8 mouse cellular contexts compared by ENCODE assay signal in the genomic region with DNA sequence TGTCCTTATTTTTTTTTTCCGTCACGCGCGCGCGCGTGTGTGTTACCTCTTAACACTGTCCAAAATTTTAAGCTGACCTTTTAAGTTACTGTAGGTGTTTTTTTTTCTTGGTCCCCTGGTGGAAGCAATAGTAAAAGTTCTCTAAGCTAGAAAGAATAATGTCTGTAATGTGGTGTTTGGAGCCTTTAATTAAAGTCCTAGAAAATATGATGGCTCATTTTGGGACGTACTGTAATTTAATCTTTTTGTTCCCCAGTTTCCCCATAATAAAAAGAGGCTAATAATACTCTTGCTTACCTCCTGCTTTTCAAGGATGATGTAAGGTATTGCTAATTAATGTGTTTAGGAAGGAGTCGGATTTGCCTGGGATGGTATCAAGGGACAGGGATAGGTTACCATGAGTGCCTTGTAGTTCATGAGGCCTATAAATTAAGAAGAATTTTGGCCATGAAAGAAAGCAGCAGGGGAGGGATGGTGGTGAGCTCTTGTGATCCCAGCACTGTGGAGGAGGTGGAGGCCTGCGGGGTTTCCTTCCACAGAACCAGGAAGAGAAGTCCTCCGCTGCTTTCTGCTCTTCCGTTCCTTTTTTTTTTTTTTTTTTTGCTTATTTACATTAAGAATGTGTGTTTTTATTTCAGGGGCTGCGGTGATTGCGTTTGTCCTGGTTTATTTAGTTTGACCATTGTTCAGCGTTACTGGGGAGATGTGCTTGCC. TPM values are rescaled to one million over a fixed set of nuclear protein-coding genes. Genes with fewer than 3 reads are reported as not detected.
DNase-seq lines count a peak whose midpoint lies in the region; ATAC-seq lines count a peak whose summit lies in the region.

No protein-coding gene starts in this region.

- DNase-seq in heart, postnatal 36 days: no peak
- DNase-seq in adipocyte (ENCODE audit: low spot score): peak; percentile 73
- DNase-seq in mesoderm, embryonic 11.5 days (ENCODE audit: low read depth, low spot score): peak; percentile 53
- DNase-seq in adrenal gland, postnatal 25 days: no peak
- no peak for DNase-seq in urinary bladder, postnatal 10 days (ENCODE audit: low spot score)
- no peak for DNase-seq in left cerebral cortex, adult 11 months (ENCODE audit: low spot score)

- H3K4me1 ChIP-seq in heart, embryonic 14.5 days (ENCODE audit: control insufficient read depth in 2 of 2, insufficient read depth in 2 of 2, low read length in 2 of 2): peaks cover 24 to 51% of the 10 kb centered on the region in 2 experiments
- peaks cover 55% of the 10 kb centered on the region for H3K4me1 ChIP-seq in hindbrain, embryonic 12.5 days

- H3K9me3 ChIP-seq in heart, embryonic 14.5 days (ENCODE audit: control insufficient read depth, low read length): no peaks in the 10 kb centered on the region
- no peaks in the 10 kb centered on the region for H3K9me3 ChIP-seq in hindbrain, embryonic 12.5 days (replicated peaks)

- peak overlapping the region; percentile 72 for H3K4me2 ChIP-seq in heart, embryonic 14.5 days (ENCODE audit: low read length)
- peak overlapping the region; percentile 78 for H3K4me2 ChIP-seq in hindbrain, embryonic 12.5 days (replicated peaks)

- peak overlapping the region; percentile 99 for H3K9ac ChIP-seq in heart, embryonic 14.5 days (ENCODE audit: low read length)
- H3K9ac ChIP-seq in hindbrain, embryonic 12.5 days: peak overlapping the region; percentile 99

- H3K36me3 ChIP-seq in heart, embryonic 14.5 days (ENCODE audit: control insufficient read depth, insufficient read depth, low read length): 0 out of 2 replicates have a peak, but pooled peaks cover 4% of the 10 kb centered on the region
- H3K36me3 ChIP-seq in hindbrain, embryonic 12.5 days: no peaks in the 10 kb centered on the region

- H3K27ac ChIP-seq in heart, embryonic 14.5 days (replicated peaks in 1 of 2; ENCODE audit: control insufficient read depth in 1 of 2, insufficient read depth in 1 of 2, low read depth in 2 of 2, low read length in 2 of 2): peak overlapping the region; percentile 78 to 99
- H3K27ac ChIP-seq in hindbrain, embryonic 12.5 days: peak overlapping the region; percentile 100

- H3K4me3 ChIP-seq in heart, embryonic 14.5 days (ENCODE audit: control insufficient read depth in 1 of 2, insufficient read depth in 1 of 2, low read depth in 1 of 2, low read length in 2 of 2): peak overlapping the region; percentile 90 to 98
- H3K4me3 ChIP-seq in hindbrain, embryonic 12.5 days: peak overlapping the region; percentile 91

- no peaks in the 10 kb centered on the region for H3K27me3 ChIP-seq in heart, embryonic 14.5 days (ENCODE audit: control insufficient read depth, insufficient read depth, low read length)
- no peaks in the 10 kb centered on the region for H3K27me3 ChIP-seq in hindbrain, embryonic 12.5 days

- intact Hi-C loops in heart, postnatal 36 days (cut with DNase I): loop anchor here (2.0 to 5.0 kb wide), 4 partner anchors 29 to 187 kb away; no protein-coding TSS in a partner anchor

- no peak for ATAC-seq in heart, embryonic 14.5 days (ENCODE audit: insufficient number of reproducible peaks, insufficient read depth, low FRiP score, low read depth)
- no peak for ATAC-seq in hindbrain, embryonic 12.5 days (ENCODE audit: low FRiP score)

- WGBS in heart, embryonic 14.5 days: 4% methylated on average over 15 of the region's 15 CpGs
- under 1% methylated on average over 15 of the region's 15 CpGs for WGBS in hindbrain, embryonic 12.5 days

RNA-seq across cellular contexts. Expression of a gene that starts 0.8 kb away (rescaled TPM):
- 28.7 and 31.5 TPM in 2 replicates for polyA plus RNA-seq in heart, embryonic 14.5 days (2014; fragmentation: Nextera tagmentation; extraction: Ambion mirVana)
- total RNA-seq in heart, postnatal 36 days (2021): 10 to 100 TPM; 22.2 to 22.5 TPM
- 53.3 and 54.0 TPM in 2 replicates for polyA plus RNA-seq in hindbrain, embryonic 12.5 days (2016; fragmentation: Nextera tagmentation; extraction: Ambion mirVana)
- 41.5 and 41.6 TPM in 2 replicates for total RNA-seq in adrenal gland, postnatal 25 days (2021)

RNA-seq across cellular contexts. Expression of a gene that starts 1.7 kb away (rescaled TPM):
- 42.4 and 43.4 TPM in 2 replicates for polyA plus RNA-seq in heart, embryonic 14.5 days (2014; fragmentation: Nextera tagmentation; extraction: Ambion mirVana)
- 10 to 100 TPM; 39.4 to 41.1 TPM for total RNA-seq in heart, postnatal 36 days (2021)
- polyA plus RNA-seq in hindbrain, embryonic 12.5 days (2016; fragmentation: Nextera tagmentation; extraction: Ambion mirVana): 60.1 and 65.1 TPM in 2 replicates
- total RNA-seq in adrenal gland, postnatal 25 days (2021): 60.0 and 69.3 TPM in 2 replicates

Comparison
In these comparisons a context has a peak if more than half of its experiments do, and no peak if none do; other contexts are left out.
1. DNase-seq: peak in adipocyte (single experiment) and mesoderm, embryonic 11.5 days (single experiment); none in heart, postnatal 36 days (0 of 2), adrenal gland, postnatal 25 days (single experiment), urinary bladder, postnatal 10 days (single experiment) and left cerebral cortex, adult 11 months (single experiment).